Mouse (Mus musculus) adrenal gland, adult (tissue): Measurements from ENCODE around the gene Btg1.

Source experiments
- DNase-seq, 2 experiments: peaks; one replicate each; pipeline ENCODE4 v3.0.0; 2022 to 2023; ENCODE audit warnings: low spot score in 1 of 2; ENCODE audit not compliant: inconsistent age in 2 of 2

Btg1 gene

GRCm38 (mm10) chr10:96609356-96610345, 7.2 kb upstream of the Btg1 start:
- no peak for DNase-seq

GRCm38 (mm10) chr10:96616001-96616708, 651 bp upstream of the Btg1 start:
- DNase-seq, result no peak

GRCm38 (mm10) chr10:96617221-96617950, 580 bp downstream of the Btg1 start:
- DNase-seq, result peak; percentile 61 to 88

GRCm38 (mm10) chr10:96617951-96618575, 1.3 kb downstream of the Btg1 start:
- peak; percentile 86 to 94 for DNase-seq

- DNase-seq, result peak; percentile 29 to 80
These were observed 3.4 kb downstream of the Btg1 start for GRCm38 (mm10) chr10:96619951-96620889.

GRCm38 (mm10) chr10:96620890-96621271, 4.1 kb downstream of the Btg1 start:
- peak; percentile 42 to 76 for DNase-seq

- DNase-seq, result peak in 1 of 2 experiments; percentile 70
These were observed 4.6 kb downstream of the Btg1 start for GRCm38 (mm10) chr10:96621361-96621945.

- peak; percentile 45 to 83 for DNase-seq
These were observed 5.3 kb downstream of the Btg1 start for GRCm38 (mm10) chr10:96621980-96622645.

GRCm38 (mm10) chr10:96622761-96623632, 6.2 kb downstream of the Btg1 start:
- peak in 1 of 2 experiments; percentile 69 for DNase-seq

GRCm38 (mm10) chr10:96623633-96624195, 6.9 kb downstream of the Btg1 start:
- peak in 1 of 2 experiments; percentile 37 for DNase-seq

GRCm38 (mm10) chr10:96624406-96624805, 7.6 kb downstream of the Btg1 start:
- DNase-seq, result peak in 1 of 2 experiments; percentile 31

GRCm38 (mm10) chr10:96625061-96625460, 8.3 kb downstream of the Btg1 start:
- no peak for DNase-seq

GRCm38 (mm10) chr10:96625682-96626081, 8.9 kb downstream of the Btg1 start:
- DNase-seq, result peak in 1 of 2 experiments; percentile 47

GRCm38 (mm10) chr10:96626120-96626750, 9.4 kb downstream of the Btg1 start:
- peak; percentile 50 to 63 for DNase-seq

GRCm38 (mm10) chr10:96627332-96627731, 10.5 kb downstream of the Btg1 start:
- DNase-seq, result peak in 1 of 2 experiments; percentile 67

- peak; percentile 83 to 91 for DNase-seq
These were observed 11.5 kb downstream of the Btg1 start for GRCm38 (mm10) chr10:96628100-96628912.
